Mouse (Mus musculus): ENCODE measurements at regions not wholly inside any gene's neighbourhood (a gene's known extent, or its start where the extent isn't known, plus 50 kb on each side); places are given as distances from the start of the nearest gene placed in this dataset.

DNA sequence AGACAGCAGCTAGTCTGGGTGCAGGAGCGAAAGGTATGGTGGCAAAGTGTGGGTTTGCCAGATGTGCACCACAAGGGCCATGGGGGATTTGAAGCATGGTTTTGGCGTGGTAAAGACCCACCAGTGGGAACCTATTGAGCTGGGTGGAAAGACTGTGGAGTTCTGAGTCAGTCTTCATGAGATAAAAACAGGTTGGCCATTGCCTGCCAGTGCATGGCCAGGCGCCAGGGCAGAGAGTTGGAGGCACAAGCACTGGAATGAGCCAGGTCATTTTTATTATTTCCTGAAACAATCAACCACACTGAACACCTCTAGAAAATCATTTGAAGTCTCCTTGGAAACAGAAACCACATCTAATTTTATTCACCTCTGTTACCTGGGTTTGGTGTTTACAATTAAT lies 744.9 kb downstream of the Gsdmc2 start:
- TF ChIP-seq POLR2A (IDR thresholded peaks at IDR 0.05; ENCODE audit: control insufficient read depth, low read depth, low read length) (no peak), CTCF (IDR thresholded peaks at IDR 0.05; ENCODE audit: control insufficient read depth, insufficient read depth, insufficient replicate concordance, low read depth, low read length) (no peak)

Measured in testis, adult 2 months (tissue).